Mouse (Mus musculus) forebrain, embryonic 13.5 days (tissue): Measurements from ENCODE around the gene Icam1. TPM values are rescaled to one million over a fixed set of nuclear protein-coding genes. Genes with fewer than 3 reads are reported as not detected.

Experiments
- ATAC-seq: fragments of 200-750 bp; cut with Nextera tagmentation; 2 replicates; pipeline ENCODE4 v1.8.0; 2017
- H3K27ac ChIP-seq: fragments of 300-500 bp; sonication (generic); 2 replicates; pipeline ENCODE4 v1.5.1; 2015; ENCODE audit warnings: inconsistent platforms, mild to moderate bottlenecking, moderate library complexity
- H3K27me3 ChIP-seq: fragments of 300-500 bp; sonication (generic); 2 replicates; pipeline ENCODE4 v1.6.1; 2015; ENCODE audit warnings: mild to moderate bottlenecking, inconsistent platforms
- H3K36me3 ChIP-seq: fragments of 300-500 bp; sonication (generic); 2 replicates; pipeline ENCODE4 v1.6.1; 2015; ENCODE audit warnings: mild to moderate bottlenecking, inconsistent platforms; ENCODE audit not compliant: poor library complexity, severe bottlenecking
- H3K4me1 ChIP-seq: fragments of 300-500 bp; sonication (generic); 2 replicates; pipeline ENCODE4 v1.6.1; 2015; ENCODE audit warnings: inconsistent platforms
- H3K4me2 ChIP-seq: fragments of 300-500 bp; sonication (generic); 2 replicates; pipeline ENCODE4 v1.6.1; 2015; ENCODE audit warnings: inconsistent platforms, mild to moderate bottlenecking, moderate library complexity
- H3K4me3 ChIP-seq: fragments of 300-500 bp; sonication (generic); 2 replicates; pipeline ENCODE4 v1.5.1; 2015; ENCODE audit warnings: mild to moderate bottlenecking, inconsistent platforms
- H3K9ac ChIP-seq: fragments of 300-500 bp; sonication (generic); 2 replicates; pipeline ENCODE4 v1.6.1; 2015; ENCODE audit warnings: mild to moderate bottlenecking, inconsistent platforms
- H3K9me3 ChIP-seq: fragments of 300-500 bp; sonication (generic); replicated peaks from 2 replicates; pipeline ENCODE4 v1.6.1; 2016; ENCODE audit warnings: inconsistent platforms
- WGBS: fragments of 180-500 bp; shearing (Covaris S2); methylation state at CpG from one replicate; pipeline ENCODE4 v1.1.7; 2015; 5-methylcytosine and 5-hydroxymethylcytosine counted together
- polyA plus RNA-seq: library from polyadenylated mRNA; unstranded; fragments of >200 nt; fragmentation: Nextera tagmentation; extraction: Ambion mirVana; gene quantifications from 2 replicates; pipeline ENCODE4 v1.2.1, GENCODE M21; 2015

The Icam1 gene
- polyA plus RNA-seq, 1 experiment from 2014 or later, result 2.8 TPM

DNA sequence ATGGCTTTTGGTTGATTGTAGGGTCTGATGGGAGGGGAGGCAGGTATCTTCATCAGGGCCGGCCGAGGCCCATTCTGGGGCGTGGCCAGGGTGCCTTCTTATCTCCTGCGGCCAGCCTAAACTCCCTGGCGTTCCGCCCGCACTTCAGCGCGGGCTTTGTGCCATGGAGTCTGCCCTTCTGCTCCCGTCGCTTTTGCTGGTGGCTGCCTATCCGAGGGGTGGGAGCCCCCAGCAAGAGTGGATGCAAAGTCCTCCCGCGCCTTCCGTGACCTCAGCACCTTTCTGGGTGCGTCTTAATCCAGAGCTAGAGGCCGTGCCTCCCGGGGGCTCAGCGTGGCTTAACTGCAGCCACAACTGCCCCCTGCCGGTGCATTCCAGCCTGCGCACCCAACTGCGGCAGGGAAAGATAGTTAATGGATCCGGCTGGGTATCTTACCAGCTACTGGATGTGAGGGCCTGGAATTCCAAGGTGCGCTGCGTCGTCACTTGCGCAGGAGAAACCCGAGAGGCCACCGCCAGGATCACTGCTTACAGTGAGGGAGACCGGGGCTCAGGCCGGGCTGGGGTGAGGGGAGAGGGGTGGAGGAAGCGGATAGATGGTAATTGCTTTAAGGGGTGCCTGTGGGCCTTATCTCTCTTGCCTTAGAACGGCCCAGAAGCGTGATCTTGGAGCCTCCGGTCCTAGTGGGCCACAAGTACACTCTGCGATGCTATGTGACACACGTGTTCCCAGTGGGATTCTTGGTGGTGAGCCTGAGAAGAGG is 13.7 kb downstream of the Icam1 start, which contains the start of gene Icam4:
Gene Icam4 (plus strand): TSS at position 83 of the 764 bp plus-strand sequence.
- peak within 1 kb of the TSS; percentile 18 for H3K4me3 ChIP-seq
- peaks cover 90% of the 10 kb centered on the region for H3K27me3 ChIP-seq
- H3K36me3 ChIP-seq, result no peaks in the 10 kb centered on the region
- ATAC-seq, result no peak
- H3K9me3 ChIP-seq, result no peaks in the 10 kb centered on the region
- 2% methylated on average over 37 of the region's 37 CpGs for WGBS
- peaks cover 47% of the 10 kb centered on the region for H3K4me1 ChIP-seq
- H3K9ac ChIP-seq, result peak within 1 kb of the TSS; percentile 10; the same call in 1 of the 2 replicates
- peak within 1 kb of the TSS; percentile 94 for H3K4me2 ChIP-seq
- no peak within 1 kb of the TSS for H3K27ac ChIP-seq

DNA sequence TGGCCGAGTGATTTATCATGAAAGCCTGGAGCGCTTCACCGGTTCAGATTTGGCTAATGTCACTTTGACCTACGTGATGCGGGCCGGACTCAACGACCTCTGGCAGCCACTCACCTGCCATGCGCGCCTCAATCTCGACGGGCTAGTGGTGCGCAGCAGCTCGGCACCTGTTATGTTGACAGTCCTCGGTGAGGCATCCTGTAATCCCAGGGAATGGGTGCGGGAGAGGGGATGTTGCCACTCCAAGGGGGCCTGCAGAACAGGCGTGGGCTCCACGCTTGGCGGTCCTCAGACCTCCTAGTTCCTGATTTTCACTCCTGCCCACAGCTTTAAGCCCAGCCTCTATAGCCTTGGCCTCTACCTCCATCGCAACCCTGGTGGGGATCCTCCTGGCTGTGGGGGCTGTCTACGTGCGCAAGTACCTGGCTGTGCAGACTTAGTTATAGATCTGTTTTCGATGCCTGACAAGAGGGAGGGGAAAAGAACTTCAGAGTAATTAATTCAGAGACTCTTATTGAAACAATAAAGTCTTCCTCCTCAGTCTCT is 14.3 kb downstream of the Icam1 start:
- H3K36me3 ChIP-seq, result no peaks in the 10 kb centered on the region
- ATAC-seq, result no peak
- H3K27me3 ChIP-seq, result peaks cover 96% of the 10 kb centered on the region
- 21% methylated on average over 22 of the region's 22 CpGs for WGBS
- H3K9ac ChIP-seq, result no peak overlapping the region
- peaks cover 47% of the 10 kb centered on the region for H3K4me1 ChIP-seq
- H3K4me3 ChIP-seq, result no peak overlapping the region
- no peak overlapping the region for H3K27ac ChIP-seq
- peak overlapping the region; percentile 94 for H3K4me2 ChIP-seq
- H3K9me3 ChIP-seq, result no peaks in the 10 kb centered on the region

DNA sequence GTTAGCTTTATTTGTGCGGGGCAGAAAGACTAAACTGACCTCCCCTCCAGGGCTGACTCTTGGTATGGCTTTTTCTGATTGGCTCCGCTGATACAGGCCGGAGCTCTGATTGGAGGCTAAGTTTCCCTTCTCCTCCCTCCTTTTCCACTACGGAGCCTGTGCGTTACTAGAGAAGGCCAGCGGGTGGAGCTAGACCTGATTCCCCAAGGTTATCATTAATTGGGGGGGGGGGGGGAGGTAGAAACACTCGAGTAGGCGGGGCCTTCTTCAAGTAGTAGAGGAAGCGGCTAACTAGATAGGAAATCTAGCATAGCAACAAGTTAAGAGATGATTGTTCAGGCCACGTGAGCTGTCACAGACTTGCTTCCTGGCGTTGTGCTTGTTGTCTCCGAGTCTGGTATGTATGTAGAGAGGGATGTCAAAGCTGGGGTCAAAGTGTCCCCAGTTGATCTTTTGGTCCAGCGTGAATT is 15.0 kb downstream of the Icam1 start:
- Histone ChIP-seq H3K4me2 (peak overlapping the region; percentile 94), H3K4me3 (peak overlapping the region; percentile 50), H3K9ac (no peak overlapping the region), H3K4me1 (peaks cover 47% of the 10 kb centered on the region), H3K9me3 (no peaks in the 10 kb centered on the region), H3K36me3 (no peaks in the 10 kb centered on the region), H3K27me3 (peaks cover 98% of the 10 kb centered on the region), H3K27ac (no peak overlapping the region)
- peak; percentile 59 for ATAC-seq
- WGBS, result 0% methylated on average over 13 of the region's 13 CpGs

DNA sequence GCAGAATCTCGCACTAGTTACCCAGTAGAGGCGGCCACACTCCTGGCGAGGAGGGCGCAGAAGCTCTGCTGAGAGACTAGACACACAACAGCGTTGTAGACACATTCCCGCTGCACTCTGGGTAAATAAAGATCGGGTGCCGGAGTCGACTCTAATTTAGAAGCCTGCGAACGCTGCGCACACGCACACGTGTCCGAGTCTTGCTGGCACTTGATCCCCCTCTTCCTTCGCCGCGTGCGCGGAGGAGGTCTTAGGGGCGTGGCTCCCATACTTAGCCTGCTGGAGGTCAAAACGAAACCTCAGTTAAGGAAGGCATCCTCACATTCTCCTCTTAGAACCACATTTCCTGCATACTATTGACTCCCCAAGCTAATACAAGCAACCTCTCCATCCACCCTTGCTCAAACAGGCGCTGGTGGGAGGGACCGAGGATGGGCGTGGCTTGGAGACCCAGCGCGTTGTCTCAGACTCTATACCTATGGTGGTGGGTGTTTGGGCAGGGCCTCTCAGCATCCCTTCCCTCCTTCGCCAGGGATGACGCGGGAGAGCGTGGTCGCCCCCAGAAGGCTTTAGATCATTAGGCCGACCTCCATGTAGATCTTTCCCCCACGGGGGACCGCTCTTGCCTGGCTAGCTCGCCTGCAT is 15.6 kb downstream of the Icam1 start:
- H3K4me1 ChIP-seq, result peaks cover 50% of the 10 kb centered on the region
- no peak overlapping the region for H3K27ac ChIP-seq
- H3K36me3 ChIP-seq, result no peaks in the 10 kb centered on the region
- H3K27me3 ChIP-seq, result peaks cover 98% of the 10 kb centered on the region
- no peaks in the 10 kb centered on the region for H3K9me3 ChIP-seq
- ATAC-seq, result peak; percentile 67
- under 1% methylated on average over 36 of the region's 36 CpGs for WGBS
- peak overlapping the region; percentile 62 for H3K9ac ChIP-seq
- peak overlapping the region; percentile 50 for H3K4me3 ChIP-seq
- H3K4me2 ChIP-seq, result peak overlapping the region; percentile 94

DNA sequence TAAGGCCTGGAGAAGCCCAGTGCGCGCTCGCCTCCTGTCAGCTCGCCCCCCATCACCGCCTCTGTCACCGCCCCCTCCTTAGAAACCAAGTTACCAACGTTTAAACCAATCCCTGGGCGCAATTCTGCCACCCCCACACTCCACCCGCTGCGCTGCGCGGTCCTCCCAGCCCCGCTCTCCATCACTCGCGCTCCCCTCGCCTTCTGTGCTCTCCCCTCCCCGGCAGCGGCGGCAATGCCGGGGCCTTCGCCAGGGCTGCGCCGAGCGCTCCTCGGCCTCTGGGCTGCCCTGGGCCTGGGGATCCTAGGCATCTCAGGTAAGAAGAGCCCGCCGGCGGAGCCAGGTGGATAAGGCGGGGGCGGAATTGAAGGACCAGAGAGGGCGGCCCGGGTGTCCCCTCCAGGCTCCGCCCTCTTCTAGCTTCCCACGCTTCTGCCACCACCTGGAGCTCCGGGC is 16.1 kb downstream of the Icam1 start, which contains the start of gene Icam5:
Gene Icam5 (plus strand): TSS at position 178 of the 456 bp plus-strand sequence.
- peak; percentile 50 for ATAC-seq
- no peaks in the 10 kb centered on the region for H3K9me3 ChIP-seq
- peak within 1 kb of the TSS; percentile 62 for H3K9ac ChIP-seq
- peaks cover 55% of the 10 kb centered on the region for H3K4me1 ChIP-seq
- under 1% methylated on average over 35 of the region's 35 CpGs for WGBS
- no peaks in the 10 kb centered on the region for H3K36me3 ChIP-seq
- peak within 1 kb of the TSS; percentile 94 for H3K4me2 ChIP-seq
- H3K27me3 ChIP-seq, result peaks cover 98% of the 10 kb centered on the region
- no peak within 1 kb of the TSS for H3K27ac ChIP-seq
- peak within 1 kb of the TSS; percentile 50 for H3K4me3 ChIP-seq

DNA sequence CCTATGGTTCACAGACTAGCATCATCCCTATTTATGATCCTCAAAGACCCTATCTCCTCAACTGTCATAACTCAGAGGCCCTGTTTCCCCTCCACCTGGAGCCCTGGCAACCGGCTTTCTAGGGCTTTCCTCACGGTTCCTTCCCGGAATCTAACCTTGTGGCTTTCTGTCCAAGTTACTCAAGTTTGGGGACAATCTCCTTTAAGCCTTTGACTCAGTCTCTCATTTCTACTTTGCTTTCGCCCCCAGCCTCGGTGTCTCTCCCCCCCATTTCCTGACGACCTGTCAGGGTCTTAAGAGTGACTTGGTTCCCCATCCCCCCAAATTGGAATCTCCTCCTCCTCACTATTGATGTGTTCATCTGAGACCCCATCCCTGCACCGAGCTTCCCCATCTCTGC is 16.7 kb downstream of the Icam1 start:
- no peak for ATAC-seq
- H3K9ac ChIP-seq, result no peak overlapping the region; the same call in 1 of the 2 replicates
- no peaks in the 10 kb centered on the region for H3K36me3 ChIP-seq
- no peak overlapping the region for H3K27ac ChIP-seq
- peak overlapping the region; percentile 50 for H3K4me3 ChIP-seq
- H3K4me2 ChIP-seq, result peak overlapping the region; percentile 94
- WGBS, result 2% methylated on average over 7 of the region's 7 CpGs
- peaks cover 98% of the 10 kb centered on the region for H3K27me3 ChIP-seq
- no peaks in the 10 kb centered on the region for H3K9me3 ChIP-seq
- H3K4me1 ChIP-seq, result peaks cover 60% of the 10 kb centered on the region

DNA sequence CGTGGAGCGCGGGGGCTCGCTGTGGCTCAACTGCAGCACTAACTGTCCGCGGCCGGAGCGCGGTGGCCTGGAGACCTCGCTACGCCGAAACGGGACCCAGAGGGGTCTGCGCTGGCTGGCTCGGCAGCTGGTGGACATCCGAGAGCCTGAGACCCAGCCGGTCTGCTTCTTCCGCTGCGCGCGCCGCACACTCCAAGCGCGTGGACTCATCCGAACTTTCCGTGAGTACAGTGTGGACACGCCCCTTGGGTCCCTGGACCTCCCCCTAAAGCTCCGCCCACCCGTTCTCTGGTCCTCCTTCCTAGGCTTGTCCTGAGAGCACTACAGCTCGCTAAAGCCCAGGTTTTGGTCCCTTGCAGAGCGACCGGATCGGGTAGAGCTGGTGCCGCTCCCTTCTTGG is 17.4 kb downstream of the Icam1 start:
- H3K9me3 ChIP-seq, result no peaks in the 10 kb centered on the region
- peak overlapping the region; percentile 94 for H3K4me2 ChIP-seq
- ATAC-seq, result 0 out of 2 replicates have a peak, but pooled peaks have one; percentile 19
- WGBS, result under 1% methylated on average over 34 of the region's 34 CpGs
- no peak overlapping the region for H3K27ac ChIP-seq
- H3K4me1 ChIP-seq, result peaks cover 66% of the 10 kb centered on the region
- H3K36me3 ChIP-seq, result no peaks in the 10 kb centered on the region
- H3K27me3 ChIP-seq, result peaks cover 99% of the 10 kb centered on the region
- peak overlapping the region; percentile 39; the same call in 1 of the 2 replicates for H3K9ac ChIP-seq
- peak overlapping the region; percentile 50 for H3K4me3 ChIP-seq

DNA sequence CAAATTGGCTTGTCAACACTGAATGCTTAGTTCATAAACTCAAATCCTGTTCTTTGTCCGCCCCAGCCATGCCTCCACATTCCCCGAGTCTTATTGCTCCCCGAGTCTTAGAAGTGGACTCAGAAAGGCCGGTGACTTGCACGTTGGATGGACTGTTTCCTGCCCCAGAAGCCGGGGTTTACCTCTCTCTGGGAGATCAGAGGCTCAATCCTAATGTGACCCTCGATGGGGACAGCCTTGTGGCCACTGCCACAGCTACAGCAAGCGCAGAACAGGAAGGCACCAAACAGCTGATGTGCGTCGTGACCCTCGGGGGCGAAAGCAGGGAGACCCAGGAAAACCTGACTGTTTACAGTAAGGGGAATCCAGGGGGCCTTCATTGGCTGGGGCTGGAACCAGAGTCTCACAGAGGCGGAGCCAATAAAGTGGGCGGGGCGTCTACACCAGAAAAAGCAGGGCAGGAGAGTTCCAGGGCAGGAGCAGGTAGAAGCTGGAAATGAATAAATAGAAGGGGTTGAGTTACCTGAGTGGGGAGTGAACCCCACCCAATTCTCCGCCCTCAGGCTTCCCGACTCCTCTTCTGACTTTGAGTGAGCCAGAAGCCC is 18.8 kb downstream of the Icam1 start:
- WGBS, result 2% methylated on average over 17 of the region's 17 CpGs
- Histone ChIP-seq H3K27me3 (peaks cover 99% of the 10 kb centered on the region), H3K9ac (no peak overlapping the region), H3K36me3 (no peaks in the 10 kb centered on the region), H3K27ac (no peak overlapping the region), H3K4me1 (peaks cover 59% of the 10 kb centered on the region), H3K9me3 (no peaks in the 10 kb centered on the region), H3K4me3 (no peak overlapping the region; the same call in 1 of the 2 replicates), H3K4me2 (no peak overlapping the region)
- ATAC-seq, result no peak

DNA sequence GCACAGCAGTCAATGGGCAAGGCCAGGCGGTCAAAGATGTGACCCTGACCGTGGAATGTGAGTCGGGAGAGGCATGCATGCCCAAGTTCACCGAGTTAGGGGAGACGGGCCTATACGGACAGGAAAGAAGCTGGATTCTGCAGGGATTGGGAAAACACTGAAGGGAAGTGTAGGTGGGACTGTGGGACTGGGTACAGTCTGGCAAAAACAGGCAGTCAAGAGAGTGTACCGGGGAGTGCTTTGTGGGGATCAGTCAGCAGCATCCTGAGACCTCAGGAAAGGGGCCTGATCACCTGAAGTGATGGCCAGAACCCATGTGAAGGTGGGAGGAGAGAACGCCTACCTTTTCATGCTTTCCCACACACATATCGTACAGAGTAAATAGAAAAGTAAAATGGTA is 19.8 kb downstream of the Icam1 start:
- no peak for ATAC-seq
- no peaks in the 10 kb centered on the region for H3K9me3 ChIP-seq
- H3K27me3 ChIP-seq, result peaks cover 99% of the 10 kb centered on the region
- no peak overlapping the region for H3K9ac ChIP-seq
- no peak overlapping the region for H3K4me3 ChIP-seq
- H3K4me1 ChIP-seq, result peaks cover 49% of the 10 kb centered on the region
- H3K27ac ChIP-seq, result no peak overlapping the region
- H3K4me2 ChIP-seq, result no peak overlapping the region
- H3K36me3 ChIP-seq, result no peaks in the 10 kb centered on the region
- WGBS, result 11% methylated on average over 9 of the region's 9 CpGs

DNA sequence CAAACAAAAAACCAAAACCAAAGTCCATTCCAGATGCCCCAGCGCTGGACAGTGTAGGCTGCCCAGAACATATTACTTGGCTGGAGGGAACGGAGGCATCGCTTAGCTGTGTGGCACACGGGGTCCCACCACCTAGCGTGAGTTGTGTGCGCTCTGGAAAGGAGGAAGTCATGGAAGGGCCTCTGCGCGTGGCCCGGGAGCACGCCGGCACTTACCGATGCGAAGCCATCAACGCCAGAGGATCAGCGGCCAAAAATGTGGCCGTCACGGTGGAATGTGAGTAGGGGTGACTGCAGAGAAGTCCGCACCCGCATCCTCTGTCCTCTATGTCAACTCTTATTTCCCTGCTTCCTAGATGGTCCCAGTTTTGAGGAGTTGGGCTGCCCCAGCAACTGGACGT is 20.4 kb downstream of the Icam1 start:
- no peak for ATAC-seq
- Histone ChIP-seq H3K4me2 (peak overlapping the region; percentile 66; the same call in 1 of the 2 replicates), H3K4me1 (peaks cover 44% of the 10 kb centered on the region), H3K9me3 (no peaks in the 10 kb centered on the region), H3K27ac (no peak overlapping the region), H3K36me3 (no peaks in the 10 kb centered on the region), H3K9ac (no peak overlapping the region), H3K27me3 (peaks cover 97% of the 10 kb centered on the region), H3K4me3 (peak overlapping the region; percentile 42; the same call in 1 of the 2 replicates)
- 7% methylated on average over 20 of the region's 20 CpGs for WGBS

DNA sequence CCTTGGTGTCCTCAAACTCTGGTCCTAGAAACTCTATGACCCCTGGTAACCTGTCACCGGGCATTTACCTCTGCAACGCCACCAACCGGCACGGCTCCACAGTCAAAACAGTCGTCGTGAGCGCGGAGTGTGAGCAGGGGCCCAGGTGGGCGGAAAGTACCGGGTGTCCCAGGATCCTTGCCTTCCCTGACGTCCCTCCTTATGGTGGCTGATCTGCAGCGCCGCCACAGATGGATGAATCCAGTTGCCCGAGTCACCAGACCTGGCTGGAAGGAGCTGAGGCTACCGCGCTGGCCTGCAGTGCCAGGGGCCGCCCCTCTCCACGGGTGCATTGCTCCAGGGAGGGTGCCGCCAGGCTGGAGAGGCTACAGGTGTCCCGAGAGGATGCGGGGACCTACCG is 20.9 kb downstream of the Icam1 start:
- WGBS, result under 1% methylated on average over 22 of the region's 22 CpGs
- H3K27me3 ChIP-seq, result peaks cover 92% of the 10 kb centered on the region
- peaks cover 38% of the 10 kb centered on the region for H3K4me1 ChIP-seq
- no peak overlapping the region for H3K9ac ChIP-seq
- H3K4me2 ChIP-seq, result peak overlapping the region; percentile 66
- ATAC-seq, result no peak
- no peaks in the 10 kb centered on the region for H3K36me3 ChIP-seq
- no peak overlapping the region for H3K27ac ChIP-seq
- H3K9me3 ChIP-seq, result no peaks in the 10 kb centered on the region
- H3K4me3 ChIP-seq, result peak overlapping the region; percentile 42
